ENCODE assay signal across 24 mouse cellular contexts in the genomic region with DNA sequence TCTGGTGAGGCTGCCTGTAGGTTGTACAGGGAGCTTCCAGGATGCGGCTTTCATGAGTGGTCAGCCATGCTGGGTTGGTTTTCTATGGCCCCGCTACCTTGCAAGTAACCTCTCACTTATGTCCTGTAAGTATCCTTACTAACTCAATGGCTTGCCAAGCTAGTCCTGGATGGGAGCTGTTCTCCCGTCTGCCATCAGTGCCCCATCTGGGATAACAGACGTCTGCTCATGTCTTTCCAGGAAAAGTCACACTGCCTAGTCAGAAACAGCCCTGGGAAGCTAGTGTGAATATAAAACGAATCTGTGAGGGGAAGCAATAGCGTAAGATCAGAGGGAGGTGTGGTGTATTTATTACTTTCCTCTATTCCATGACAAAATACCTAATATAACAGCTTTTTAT.
DNase-seq lines count a peak whose midpoint lies in the region; ATAC-seq and TF ChIP-seq lines count a peak whose summit lies in the region.
"Had no signal": no experiment of that assay in that cellular context is flagged by ENCODE, and none has a peak within 500 bp of the region (broad histone marks: within the 10 kb centered on the region; RNA-seq: fewer than 3 reads in every experiment).

No protein-coding gene starts in this region.

- no peaks in the 10 kb centered on the region for H3K9me3 ChIP-seq in stomach, postnatal 0 days (ENCODE audit: control insufficient read depth, low read length)
- H3K9me3 ChIP-seq: heart, embryonic 13.5 days; hindbrain, embryonic 15.5 days; limb, embryonic 10.5 days; midbrain, embryonic 13.5 days; neural tube, embryonic 15.5 days had no signal

- ATAC-seq in cerebellum, adult (ENCODE audit: insufficient number of reproducible peaks, low FRiP score, low TSS enrichment), result no peak
- ATAC-seq in stomach, postnatal 0 days (ENCODE audit: low FRiP score, low TSS enrichment), result no peak
- ATAC-seq: liver, postnatal 0 days; midbrain, embryonic 13.5 days; Patski had no signal

- no peaks in the 10 kb centered on the region for H3K4me1 ChIP-seq in stomach, postnatal 0 days (replicated peaks; ENCODE audit: control insufficient read depth, insufficient read depth)
- H3K4me1 ChIP-seq: heart, embryonic 13.5 days had no signal

- DNase-seq in cerebellum, postnatal 10 days, result peak; percentile 69 to 75
- DNase-seq in right cerebral cortex, postnatal 10 days (ENCODE audit: low spot score in 2 of 2), result peak; percentile 43 to 61
- DNase-seq in right cerebral cortex, adult 2 months (ENCODE audit: low spot score in 2 of 2), result no peak
- DNase-seq in layer of hippocampus, adult 2 months (ENCODE audit: low spot score in 2 of 2), result peak; percentile 53 to 62
- DNase-seq in layer of hippocampus, postnatal 36 days, result peak; percentile 48 to 57
- no peak for DNase-seq in stomach, postnatal 0 days (ENCODE audit: low spot score)
- no peak for DNase-seq in kidney, postnatal 10 days
- DNase-seq: adrenal gland, adult 8-10 months; cerebellum, adult 11 months; gastrocnemius, postnatal 10 days; heart, adult 18-20 months; kidney, adult 11 months; liver, postnatal 0 days; lung, postnatal 10 days; thymus, postnatal 14 days had no signal

- H3K27ac ChIP-seq in layer of hippocampus, adult 2 months, result no peak overlapping the region
- no peak overlapping the region for H3K27ac ChIP-seq in stomach, postnatal 0 days (replicated peaks)
- H3K27ac ChIP-seq: heart, embryonic 13.5 days; hindbrain, embryonic 15.5 days; kidney, postnatal 0 days; limb, embryonic 10.5 days; midbrain, embryonic 13.5 days; neural tube, embryonic 15.5 days had no signal

- H3K36me3 ChIP-seq in stomach, postnatal 0 days (ENCODE audit: control insufficient read depth, insufficient read depth, low read length), result no peaks in the 10 kb centered on the region
- H3K36me3 ChIP-seq: heart, embryonic 13.5 days; hindbrain, embryonic 15.5 days; limb, embryonic 10.5 days; midbrain, embryonic 13.5 days; neural tube, embryonic 15.5 days had no signal

- no peak overlapping the region for H3K4me3 ChIP-seq in layer of hippocampus, adult 2 months
- no peak overlapping the region for H3K4me3 ChIP-seq in stomach, postnatal 0 days (ENCODE audit: low read depth, low read length)
- H3K4me3 ChIP-seq: heart, embryonic 13.5 days; hindbrain, embryonic 15.5 days; limb, embryonic 10.5 days; midbrain, embryonic 13.5 days; myocyte; neural tube, embryonic 15.5 days had no signal

- WGBS in stomach, postnatal 0 days, result 72% methylated on average over 6 of the region's 6 CpGs

- no peak for TF ChIP-seq CTCF in layer of hippocampus, adult 2 months (conservative IDR thresholded peaks at IDR 0.05)
- TF ChIP-seq CTCF in stomach, postnatal 0 days (IDR thresholded peaks at IDR 0.05; ENCODE audit: low read depth), result no peak

- H3K9ac ChIP-seq in stomach, postnatal 0 days (ENCODE audit: low read length), result no peak overlapping the region
- H3K9ac ChIP-seq: heart, embryonic 13.5 days; hindbrain, embryonic 15.5 days; liver, postnatal 0 days; midbrain, embryonic 13.5 days; neural tube, embryonic 15.5 days had no signal

- no peak overlapping the region for H3K4me2 ChIP-seq in stomach, postnatal 0 days (replicated peaks; ENCODE audit: low read depth)
- H3K4me2 ChIP-seq: heart, embryonic 13.5 days; hindbrain, embryonic 15.5 days; midbrain, embryonic 13.5 days; neural tube, embryonic 15.5 days had no signal

- no peaks in the 10 kb centered on the region for H3K27me3 ChIP-seq in stomach, postnatal 0 days (ENCODE audit: control insufficient read depth, insufficient read depth, low read length)
- H3K27me3 ChIP-seq: heart, embryonic 13.5 days; hindbrain, embryonic 15.5 days; midbrain, embryonic 13.5 days; neural tube, embryonic 15.5 days had no signal

- no peak for TF ChIP-seq EP300 in stomach, postnatal 0 days (optimal IDR thresholded peaks at IDR 0.05)

Comparison
In these comparisons a context has a peak if more than half of its experiments do, and no peak if none do; other contexts are left out.
1. DNase-seq: peak in cerebellum, postnatal 10 days (2 of 2), right cerebral cortex, postnatal 10 days (2 of 2), layer of hippocampus, adult 2 months (2 of 2) and layer of hippocampus, postnatal 36 days (2 of 2); none in right cerebral cortex, adult 2 months (0 of 2), stomach, postnatal 0 days (single experiment) and kidney, postnatal 10 days (single experiment).